Mouse (Mus musculus): ENCODE measurements around the gene Kcnip1.

- TF ChIP-seq POLR2A (IDR thresholded peaks at IDR 0.05; ENCODE audit: low read depth, low read length): no peak
- no peak for TF ChIP-seq CTCF (conservative IDR thresholded peaks at IDR 0.05; ENCODE audit: insufficient read depth, insufficient read length, low read depth, low read length)
These were observed 63.5 kb downstream of the Kcnip1 start for GRCm38 (mm10) chr11:33929412-33929811.
